Mouse (Mus musculus): ENCODE data around the gene Zbtb34. TPM values are rescaled to one million over a fixed set of nuclear protein-coding genes. Genes with fewer than 3 reads are reported as not detected.
A peak's percentile ranks its signal among the peaks of the same experiment; 100 is the strongest.

The Zbtb34 gene
- total RNA-seq, 2 experiments from 2014 or later, result 3.0 to 3.4 TPM

GRCm38 (mm10) chr2:33414019-33414418 is 17.1 kb downstream of the Zbtb34 start:
- DNase-seq, result no peak
- no peak overlapping the region for H3K4me3 ChIP-seq
- TF ChIP-seq CTCF (IDR thresholded peaks at IDR 0.05), result no peak
- intact Hi-C loops (cut with DNase I), result no loop called here
- H3K27ac ChIP-seq, result no peak overlapping the region

GRCm38 (mm10) chr2:33412111-33412510 is 19.0 kb downstream of the Zbtb34 start:
- Histone ChIP-seq H3K27ac (no peak overlapping the region), H3K4me3 (no peak overlapping the region)
- no peak for DNase-seq
- intact Hi-C loops (cut with DNase I), result no loop called here
- TF ChIP-seq CTCF (IDR thresholded peaks at IDR 0.05), result no peak

- TF ChIP-seq CTCF (IDR thresholded peaks at IDR 0.05), result no peak
- no peak overlapping the region for H3K27ac ChIP-seq
- DNase-seq, result no peak
- H3K4me3 ChIP-seq, result no peak overlapping the region
- intact Hi-C loops (cut with DNase I), result loop anchor here (5.0 kb wide), 1 partner anchor 411 kb away; no protein-coding TSS in a partner anchor
Measured at GRCm38 (mm10) chr2:33403511-33404003, 27.6 kb downstream of the Zbtb34 start.

DNA sequence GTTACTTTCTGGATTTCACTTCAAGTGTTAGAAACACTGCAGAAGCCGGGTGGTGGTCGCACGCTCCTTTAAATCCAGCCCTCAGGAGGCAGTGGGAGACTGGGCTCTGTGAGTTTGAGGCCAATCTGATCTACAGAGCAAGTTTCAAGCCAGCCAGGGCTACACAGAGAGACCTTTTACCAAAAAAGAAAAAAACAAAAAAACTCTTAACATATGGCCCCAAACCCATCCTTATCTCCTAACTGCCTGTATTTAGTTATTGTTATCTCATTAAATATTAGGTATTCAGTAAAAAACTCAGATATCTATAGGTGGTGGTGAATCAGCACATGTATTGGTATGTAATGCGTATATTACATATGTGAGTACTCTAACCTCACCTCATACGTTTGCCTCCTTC is 28.5 kb downstream of the Zbtb34 start:
- intact Hi-C loops (cut with DNase I), result loop anchor here (1.0 to 5.0 kb wide), 2 partner anchors 248 to 410 kb away; no protein-coding TSS in a partner anchor
- no peak for DNase-seq
- Histone ChIP-seq H3K27ac (no peak overlapping the region), H3K4me3 (no peak overlapping the region)
- TF ChIP-seq CTCF (IDR thresholded peaks at IDR 0.05), result no peak

GRCm38 (mm10) chr2:33402236-33402635 is 28.9 kb downstream of the Zbtb34 start:
- peak; percentile 78 for TF ChIP-seq CTCF (IDR thresholded peaks at IDR 0.05)
- no peak overlapping the region for H3K27ac ChIP-seq

GRCm38 (mm10) chr2:33401217-33401616 is 29.9 kb downstream of the Zbtb34 start:
- DNase-seq, result no peak
- intact Hi-C loops (cut with DNase I), result loop anchor here (5.0 kb wide), 1 partner anchor 409 kb away; no protein-coding TSS in a partner anchor
- Histone ChIP-seq H3K4me3 (no peak overlapping the region), H3K27ac (no peak overlapping the region)
- peak; percentile 37; the same call in 1 of the 2 replicates for TF ChIP-seq CTCF (IDR thresholded peaks at IDR 0.05)

More at GRCm38 (mm10) chr2:33402236-33402635, 28.9 kb downstream of the Zbtb34 start:
- peak; percentile 76 for DNase-seq
- no peak overlapping the region for H3K4me3 ChIP-seq
- intact Hi-C loops (cut with DNase I), result loop anchor here (1.0 to 5.0 kb wide), 2 partner anchors 248 to 410 kb away; no protein-coding TSS in a partner anchor

DNA sequence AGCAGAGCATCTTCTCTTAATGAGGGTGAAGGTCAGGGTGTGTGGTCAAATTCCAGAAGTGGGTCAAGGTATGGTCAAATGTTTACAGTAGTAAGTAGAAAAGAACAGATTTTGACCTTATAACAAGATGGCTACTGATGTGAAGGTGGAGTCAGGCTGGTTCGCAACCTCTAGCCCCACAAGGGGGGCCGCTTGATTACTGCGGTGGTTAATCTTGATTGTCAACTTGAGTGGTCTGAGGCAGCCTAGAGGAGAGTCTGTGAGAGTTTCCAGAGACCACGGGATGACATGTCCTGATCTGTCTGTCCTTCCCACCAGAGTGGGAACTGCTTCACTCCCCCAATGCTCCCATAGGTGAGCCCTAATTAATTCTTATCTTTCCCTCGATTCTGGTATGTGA is 30.6 kb downstream of the Zbtb34 start:
- no peak for TF ChIP-seq CTCF (IDR thresholded peaks at IDR 0.05)
- Histone ChIP-seq H3K27ac (no peak overlapping the region), H3K4me3 (no peak overlapping the region)
- intact Hi-C loops (cut with DNase I), result loop anchor here (5.0 kb wide), 1 partner anchor 408 kb away; no protein-coding TSS in a partner anchor
- no peak for DNase-seq

DNA sequence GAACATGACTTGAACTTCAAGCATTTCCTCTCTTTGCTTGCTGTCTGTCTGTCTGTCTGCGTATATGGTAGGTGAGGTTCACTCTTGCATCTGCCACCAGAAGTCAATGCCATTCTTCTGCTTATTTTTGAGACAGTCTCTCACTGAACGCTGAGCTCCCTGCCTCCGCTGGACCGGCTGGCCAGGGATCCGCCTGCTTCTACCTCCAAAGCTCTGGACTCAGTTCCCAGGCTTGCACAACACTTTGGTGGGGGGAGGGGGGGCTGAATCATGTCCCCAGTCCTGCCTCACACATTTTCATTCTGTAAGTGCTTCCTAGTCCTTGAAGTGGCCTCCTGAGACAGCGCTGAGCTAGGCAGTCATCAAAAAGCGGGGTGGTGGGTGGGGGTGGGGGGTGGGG is 32.0 kb downstream of the Zbtb34 start:
- intact Hi-C loops (cut with DNase I), result no loop called here
- Histone ChIP-seq H3K4me3 (no peak overlapping the region), H3K27ac (no peak overlapping the region)
- peak; percentile 36 for DNase-seq
- no peak for TF ChIP-seq CTCF (IDR thresholded peaks at IDR 0.05)

DNA sequence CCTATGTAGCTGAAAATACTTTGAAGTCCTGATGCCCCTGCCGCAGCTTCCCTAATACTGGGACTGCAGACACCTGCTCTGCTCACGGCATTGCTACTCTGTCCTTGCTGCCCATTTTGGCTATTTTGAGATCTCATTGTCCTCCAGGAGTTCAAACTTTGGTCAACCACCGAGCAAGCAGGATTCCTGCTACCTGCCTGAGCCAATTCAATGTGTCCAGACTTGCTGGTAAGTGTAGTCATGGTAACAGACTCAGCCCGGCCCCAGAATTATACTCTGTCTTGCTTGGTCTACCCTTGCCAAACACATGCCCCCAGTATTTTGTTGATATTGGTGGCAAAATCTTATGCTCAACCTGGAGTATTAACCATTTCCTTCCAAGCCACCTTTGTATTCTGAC is 34.1 kb downstream of the Zbtb34 start:
- intact Hi-C loops (cut with DNase I), result no loop called here
- no peak overlapping the region for H3K27ac ChIP-seq
- no peak for TF ChIP-seq CTCF (IDR thresholded peaks at IDR 0.05)

DNA sequence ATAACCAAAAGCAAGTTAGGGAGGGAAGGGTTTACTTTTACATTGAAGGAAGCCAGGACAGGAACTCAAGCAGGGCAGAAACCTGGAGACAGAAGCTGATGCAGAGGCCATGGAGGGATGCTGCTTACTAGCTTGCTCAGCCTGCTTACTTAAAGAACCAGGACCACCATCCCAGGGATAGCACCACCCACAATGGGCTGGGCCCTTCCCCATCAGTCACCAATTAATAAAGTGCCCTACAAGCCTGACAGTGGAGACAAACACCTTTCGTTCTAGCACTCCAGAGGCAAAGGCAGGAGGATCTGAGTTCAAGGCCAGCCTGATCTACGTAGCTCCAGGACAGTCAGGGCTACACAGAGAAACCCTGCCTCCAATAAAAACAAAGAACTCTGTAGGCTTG is 36.1 kb downstream of the Zbtb34 start:
- TF ChIP-seq CTCF (IDR thresholded peaks at IDR 0.05), result no peak
- intact Hi-C loops (cut with DNase I), result no loop called here
- H3K4me3 ChIP-seq, result no peak overlapping the region
- H3K27ac ChIP-seq, result no peak overlapping the region
- DNase-seq, result no peak

More for the DNA sequence above, 34.1 kb downstream of the Zbtb34 start:
- no peak for DNase-seq
- H3K4me3 ChIP-seq, result no peak overlapping the region

DNA sequence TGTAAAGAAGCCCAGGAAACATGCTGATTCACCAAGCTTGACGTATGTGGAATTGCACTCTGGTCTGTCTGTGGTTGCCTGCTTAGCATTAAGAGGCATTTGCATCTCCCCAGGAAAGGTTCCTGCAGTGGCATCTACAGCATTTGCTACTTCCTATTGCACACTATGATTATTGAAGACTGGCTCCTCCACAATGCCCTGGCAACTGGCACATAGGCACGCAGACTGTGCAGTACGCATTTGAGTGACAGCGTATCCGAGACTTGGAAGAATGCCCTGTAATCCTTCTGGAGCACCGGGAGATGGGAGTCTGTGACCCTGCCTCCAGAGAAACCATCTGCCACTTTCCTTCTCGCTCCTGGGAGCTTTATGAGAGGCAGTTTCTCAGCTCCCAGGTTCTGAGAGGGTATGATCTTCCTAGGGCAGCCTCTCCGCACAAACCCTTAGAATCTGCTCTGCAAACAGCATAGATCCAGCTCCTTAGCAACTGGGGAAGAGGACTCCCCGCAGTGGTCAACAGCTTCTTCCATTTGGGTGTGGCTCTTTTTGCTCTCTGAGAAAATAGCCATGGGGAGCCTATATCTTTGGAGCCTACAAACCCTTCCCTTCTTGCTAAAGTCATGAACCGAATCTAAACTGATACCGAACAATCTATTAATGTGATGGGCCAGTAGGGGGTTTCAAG is 37.0 kb downstream of the Zbtb34 start:
- DNase-seq, result no peak
- no peak overlapping the region for H3K27ac ChIP-seq
- intact Hi-C loops (cut with DNase I), result no loop called here
- TF ChIP-seq CTCF (IDR thresholded peaks at IDR 0.05), result no peak
- no peak overlapping the region for H3K4me3 ChIP-seq

GRCm38 (mm10) chr2:33393021-33393420 is 38.1 kb downstream of the Zbtb34 start:
- Histone ChIP-seq H3K4me3 (no peak overlapping the region), H3K27ac (no peak overlapping the region)
- intact Hi-C loops (cut with DNase I), result no loop called here
- no peak for DNase-seq
- no peak for TF ChIP-seq CTCF (IDR thresholded peaks at IDR 0.05)

DNA sequence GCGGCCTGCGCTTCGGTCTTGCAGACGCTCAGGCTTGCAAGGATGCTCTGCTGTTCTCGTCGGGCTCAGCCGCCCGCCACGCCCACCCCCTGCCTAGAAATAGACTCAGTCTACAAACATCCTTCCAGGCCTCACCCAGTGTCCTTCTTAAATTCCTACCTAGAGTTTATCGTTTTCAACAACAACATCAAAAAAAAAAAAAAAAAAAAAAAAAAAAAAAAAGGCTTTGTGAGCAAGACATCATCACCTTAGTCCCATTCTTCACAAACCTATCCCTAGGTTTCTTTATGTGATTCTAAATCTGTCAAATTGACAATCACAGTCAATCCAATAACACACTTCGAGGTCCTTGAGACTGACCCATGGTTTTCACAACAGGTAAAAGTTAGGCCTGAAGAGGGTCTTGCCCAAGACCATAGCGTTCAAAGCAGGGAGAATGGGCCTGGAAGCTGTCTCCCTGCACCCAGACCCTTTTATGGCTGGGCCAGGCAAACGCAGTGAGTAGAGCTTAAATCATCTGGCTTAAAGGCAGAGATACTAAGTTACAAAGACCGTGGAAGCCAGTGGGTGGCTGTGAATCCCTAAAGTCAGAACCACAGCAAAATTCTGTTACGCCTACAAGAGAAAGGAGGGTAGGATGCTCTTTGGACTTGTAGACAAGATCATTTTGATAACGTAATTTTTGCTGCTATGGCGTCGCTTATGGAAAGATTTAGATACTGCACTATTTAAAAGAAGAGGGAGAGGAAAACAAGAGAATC is 59.3 kb downstream of the Zbtb34 start:
- no peak for DNase-seq
- intact Hi-C loops (cut with DNase I), result no loop called here
- TF ChIP-seq CTCF (IDR thresholded peaks at IDR 0.05), result no peak
- peak overlapping the region; percentile 97; the same call in 1 of the 2 replicates for H3K27ac ChIP-seq
- H3K4me3 ChIP-seq, result peak overlapping the region; percentile 86
